Mouse (Mus musculus) forebrain, embryonic 11.5 days (tissue): ENCODE data around the gene Tigit. TPM values are rescaled to one million over a fixed set of nuclear protein-coding genes. Genes with fewer than 3 reads are reported as not detected.

Experiments used
- ATAC-seq: fragments of 200-750 bp; cut with Nextera tagmentation; replicated peaks from 2 replicates; pipeline ENCODE4 v1.8.0; 2017; ENCODE audit warnings: moderate TSS enrichment; ENCODE audit not compliant: low FRiP score
- DNase-seq: peaks from one replicate; pipeline ENCODE4 v3.0.0-alpha.2; 2017; ENCODE audit warnings: low spot score
- H3K27ac ChIP-seq: fragments of 300-500 bp; sonication (generic); 2 replicates; pipeline ENCODE4 v1.5.1; 2014; ENCODE audit warnings: low read depth, low read length
- H3K27me3 ChIP-seq: fragments of 300-500 bp; sonication (generic); 2 replicates; pipeline ENCODE4 v1.6.1; 2014; ENCODE audit warnings: mild to moderate bottlenecking, low read length, mixed read lengths; ENCODE audit not compliant: control insufficient read depth, insufficient read depth
- H3K36me3 ChIP-seq: fragments of 300-500 bp; sonication (generic); 2 replicates; pipeline ENCODE4 v1.6.1; 2014; ENCODE audit warnings: mild to moderate bottlenecking, low read length, moderate library complexity, mixed read lengths; ENCODE audit not compliant: control insufficient read depth, insufficient read depth
- H3K4me1 ChIP-seq: fragments of 300-500 bp; sonication (generic); replicated peaks from 2 replicates; pipeline ENCODE4 v1.6.1; 2014; ENCODE audit warnings: low read length, mixed read lengths; ENCODE audit not compliant: control insufficient read depth, insufficient read depth
- H3K4me2 ChIP-seq: fragments of 300-500 bp; sonication (generic); 2 replicates; pipeline ENCODE4 v1.6.1; 2014; ENCODE audit warnings: low read depth, mild to moderate bottlenecking, low read length, moderate library complexity, mixed read lengths; ENCODE audit not compliant: severe bottlenecking
- H3K4me3 ChIP-seq: fragments of 300-500 bp; sonication (generic); 2 replicates; pipeline ENCODE4 v1.5.1; 2014; ENCODE audit warnings: low read depth, low read length
- H3K9ac ChIP-seq: fragments of 300-500 bp; sonication (generic); 2 replicates; pipeline ENCODE4 v1.6.1; 2014; ENCODE audit warnings: low read length
- H3K9me3 ChIP-seq: fragments of 300-500 bp; sonication (generic); 2 replicates; pipeline ENCODE4 v1.6.1; 2016; ENCODE audit warnings: low read length, mixed read lengths; ENCODE audit not compliant: control insufficient read depth
- WGBS: fragments of 180-500 bp; shearing (Covaris S2); extraction: QIAGEN DNeasy Blood & Tissue Kit; methylation state at CpG from one replicate; pipeline ENCODE4 v1.1.7; 2014; 5-methylcytosine and 5-hydroxymethylcytosine counted together
- microRNA counts: library from miRNA; unstranded; fragments of <30 nt; microRNA quantifications from one replicate; lab custom pipeline; 2015
- microRNA-seq: library from miRNA; unstranded; fragments of <30 nt; microRNA quantifications from one replicate; pipeline ENCODE4, GENCODE M21; 2016; ENCODE audit not compliant: insufficient number of aligned reads
- polyA plus RNA-seq: library from polyadenylated mRNA; unstranded; fragments of >200 nt; fragmentation: Nextera tagmentation; extraction: Ambion mirVana; gene quantifications from 2 replicates; pipeline ENCODE4 v1.2.1, GENCODE M21; 2014

Tigit gene
- polyA plus RNA-seq, 1 experiment from 2014 or later: not detected

GRCm38 (mm10) chr16:43603591-43604141 lies 60.3 kb downstream of the Tigit start:
- peak; percentile 84 for DNase-seq

GRCm38 (mm10) chr16:43602573-43602972 lies 61.4 kb downstream of the Tigit start:
- H3K4me1 ChIP-seq: peaks cover 10% of the 10 kb centered on the region
- H3K9me3 ChIP-seq: no peaks in the 10 kb centered on the region; the same call in 1 of the 2 replicates
- no peak overlapping the region for H3K4me3 ChIP-seq
- H3K9ac ChIP-seq: no peak overlapping the region
- no peaks in the 10 kb centered on the region for H3K27me3 ChIP-seq
- H3K27ac ChIP-seq: peak overlapping the region; percentile 88; the same call in 1 of the 2 replicates
- WGBS: 71% methylated on average over 4 of the region's 4 CpGs
- no peak for DNase-seq
- H3K4me2 ChIP-seq: no peak overlapping the region
- no peaks in the 10 kb centered on the region for H3K36me3 ChIP-seq
- ATAC-seq: no peak

More at GRCm38 (mm10) chr16:43603591-43604141, 60.3 kb downstream of the Tigit start:
- peak; percentile 93 for ATAC-seq
- H3K4me3 ChIP-seq: no peak overlapping the region
- H3K36me3 ChIP-seq: no peaks in the 10 kb centered on the region
- no peaks in the 10 kb centered on the region for H3K27me3 ChIP-seq
- H3K4me2 ChIP-seq: no peak overlapping the region
- H3K27ac ChIP-seq: peak overlapping the region; percentile 88
- H3K4me1 ChIP-seq: peaks cover 10% of the 10 kb centered on the region
- under 1% methylated on average over 9 of the region's 9 CpGs for WGBS
- no peak overlapping the region for H3K9ac ChIP-seq
- no peaks in the 10 kb centered on the region; the same call in 1 of the 2 replicates for H3K9me3 ChIP-seq

GRCm38 (mm10) chr16:43599707-43600106 lies 64.2 kb downstream of the Tigit start:
- Histone ChIP-seq H3K27ac (no peak overlapping the region), H3K27me3 (no peaks in the 10 kb centered on the region), H3K36me3 (no peaks in the 10 kb centered on the region), H3K9me3 (no peaks in the 10 kb centered on the region), H3K4me1 (peaks cover 6% of the 10 kb centered on the region), H3K9ac (no peak overlapping the region), H3K4me3 (no peak overlapping the region), H3K4me2 (no peak overlapping the region)
- DNase-seq (no peak), ATAC-seq (no peak)
- WGBS: 94% methylated on average over 2 of the region's 2 CpGs

MicroRNA genes within 50 kb of the gene (microRNA counts, 519-probe panel; counts per million panel counts)
- microRNA mmu-miR-568 (lab: Ali Mortazavi, UCI): 31.2 counts per million

Small RNA genes within 50 kb of the gene (microRNA-seq; reads per million reads assigned to microRNA genes)
- not detected for gene Mir568

Other genes starting within 250 kb of the Tigit start
- 0.11 and 0.19 TPM in 2 replicates for gene Drd3, start 89.9 kb upstream of the Tigit start, polyA plus RNA-seq
- 15.9 and 17.8 TPM in 2 replicates for gene Ccdc191, start 225.7 kb upstream of the Tigit start, polyA plus RNA-seq